Mouse (Mus musculus) neural tube, embryonic 14.5 days (tissue): ENCODE results near the gene Cpvl. TPM values are rescaled to one million over a fixed set of nuclear protein-coding genes. Genes with fewer than 3 reads are reported as not detected.

Experiments used
- ATAC-seq: fragments of 200-750 bp; cut with Nextera tagmentation; 2 replicates; pipeline ENCODE4 v1.8.0; 2017; ENCODE audit warnings: low read depth, mild to moderate bottlenecking, moderate TSS enrichment, moderate library complexity
- H3K27ac ChIP-seq: fragments of 300-500 bp; sonication (generic); 2 replicates; pipeline ENCODE4 v1.5.1; 2014; ENCODE audit warnings: low read depth, mild to moderate bottlenecking, control low read depth, low read length, moderate library complexity, mixed read lengths
- H3K27me3 ChIP-seq: fragments of 300-500 bp; sonication (generic); 2 replicates; pipeline ENCODE4 v1.6.1; 2014; ENCODE audit warnings: low read length; ENCODE audit not compliant: control insufficient read depth, insufficient read depth
- H3K36me3 ChIP-seq: fragments of 300-500 bp; sonication (generic); 2 replicates; pipeline ENCODE4 v1.6.1; 2014; ENCODE audit warnings: low read length, mixed read lengths; ENCODE audit not compliant: control insufficient read depth, insufficient read depth
- H3K4me1 ChIP-seq: fragments of 300-500 bp; sonication (generic); 2 replicates; pipeline ENCODE4 v1.6.1; 2014; ENCODE audit warnings: low read length; ENCODE audit not compliant: control insufficient read depth, insufficient read depth
- H3K4me2 ChIP-seq: fragments of 300-500 bp; sonication (generic); 2 replicates; pipeline ENCODE4 v1.6.1; 2014; ENCODE audit warnings: mild to moderate bottlenecking, low read depth, low read length, control low read depth
- H3K4me3 ChIP-seq: fragments of 300-500 bp; sonication (generic); 2 replicates; pipeline ENCODE4 v1.5.1; 2014; ENCODE audit warnings: low read depth, low read length, control low read depth, mixed read lengths
- H3K9ac ChIP-seq: fragments of 300-500 bp; sonication (generic); replicated peaks from 2 replicates; pipeline ENCODE4 v1.6.1; 2014; ENCODE audit warnings: low read depth, mild to moderate bottlenecking, control low read depth, low read length, mixed read lengths
- H3K9me3 ChIP-seq: fragments of 300-500 bp; sonication (generic); 2 replicates; pipeline ENCODE4 v1.6.1; 2016; ENCODE audit warnings: low read length; ENCODE audit not compliant: control insufficient read depth
- WGBS: fragments of 180-500 bp; shearing (Covaris S2); extraction: QIAGEN DNeasy Blood & Tissue Kit; methylation state at CpG from one replicate; pipeline ENCODE4 v1.1.7; 2014; 5-methylcytosine and 5-hydroxymethylcytosine counted together
- polyA plus RNA-seq: library from polyadenylated mRNA; unstranded; fragments of >200 nt; fragmentation: Nextera tagmentation; extraction: Ambion mirVana; gene quantifications from 2 replicates; pipeline ENCODE4 v1.2.1, GENCODE M21; 2014

The Cpvl gene
- polyA plus RNA-seq, 1 experiment from 2014 or later = not detected

DNA sequence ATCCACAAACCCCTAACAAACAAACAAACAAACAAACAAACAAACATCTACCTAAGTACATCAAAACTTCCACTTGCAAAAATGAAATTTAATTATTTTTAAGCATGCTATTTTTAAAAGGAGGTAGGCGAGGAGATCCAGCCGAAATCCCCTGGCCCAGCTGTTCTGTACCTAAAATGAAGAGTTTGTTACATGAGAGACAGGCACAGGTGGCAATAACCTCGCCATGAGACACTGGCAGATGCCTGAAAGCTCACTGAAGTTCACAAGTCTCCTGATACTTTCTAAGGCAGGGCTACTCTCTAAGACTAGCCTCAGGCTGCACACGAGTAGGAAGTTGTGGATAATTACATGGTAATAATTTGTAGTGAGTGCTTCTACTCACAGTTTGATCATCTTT is 26.8 kb upstream of the Cpvl start:
- H3K4me2 ChIP-seq = no peak overlapping the region
- no peak overlapping the region for H3K4me3 ChIP-seq
- no peak overlapping the region for H3K9ac ChIP-seq
- ATAC-seq = no peak
- 0 out of 2 replicates have a peak, but pooled peaks cover 5% of the 10 kb centered on the region for H3K4me1 ChIP-seq
- no peak overlapping the region for H3K27ac ChIP-seq
- H3K36me3 ChIP-seq = no peaks in the 10 kb centered on the region
- WGBS = 79% methylated on average over 4 of the region's 4 CpGs
- H3K9me3 ChIP-seq = no peaks in the 10 kb centered on the region
- no peaks in the 10 kb centered on the region for H3K27me3 ChIP-seq

DNA sequence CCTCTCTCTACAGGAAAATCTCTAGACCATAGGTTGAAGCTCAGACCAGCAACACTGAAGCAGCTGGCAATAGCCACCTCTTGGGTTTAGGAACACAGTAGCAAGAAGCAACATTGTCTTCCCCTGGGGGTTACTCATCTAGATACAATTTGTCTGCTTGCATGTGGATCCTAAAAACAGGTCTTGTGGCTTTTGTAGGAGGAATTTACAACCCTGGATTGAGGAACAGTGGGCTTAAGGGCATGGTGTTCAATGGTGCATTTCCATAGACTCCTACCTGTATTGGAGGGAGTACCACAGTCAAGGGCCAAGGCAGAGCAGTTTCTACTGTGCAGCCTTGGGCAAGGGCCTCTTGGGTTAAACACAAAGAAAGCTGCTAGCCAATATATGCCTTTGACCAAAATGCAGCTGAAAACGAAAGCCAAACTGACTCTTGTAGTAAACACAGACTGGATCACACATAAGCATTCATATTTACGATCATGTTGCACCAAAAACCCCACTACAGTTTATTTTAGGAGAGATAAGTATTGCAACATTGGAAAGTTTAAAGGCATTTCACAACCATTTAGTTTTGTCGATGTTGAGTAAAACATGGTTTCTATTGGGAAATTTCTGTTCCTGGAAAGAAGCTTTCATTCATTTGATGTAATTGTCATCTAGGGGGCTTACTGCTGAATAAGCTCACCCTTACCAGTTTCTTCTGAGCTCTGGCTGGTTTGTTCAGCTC is 17.9 kb upstream of the Cpvl start:
- H3K9me3 ChIP-seq = no peaks in the 10 kb centered on the region
- ATAC-seq = no peak
- 90% methylated on average over 3 of the region's 3 CpGs for WGBS
- no peak overlapping the region for H3K9ac ChIP-seq
- no peaks in the 10 kb centered on the region for H3K36me3 ChIP-seq
- no peaks in the 10 kb centered on the region for H3K4me1 ChIP-seq
- no peak overlapping the region for H3K4me3 ChIP-seq
- no peaks in the 10 kb centered on the region for H3K27me3 ChIP-seq
- H3K4me2 ChIP-seq = no peak overlapping the region
- no peak overlapping the region for H3K27ac ChIP-seq

- Histone ChIP-seq H3K9ac (no peak overlapping the region), H3K4me3 (no peak overlapping the region), H3K4me2 (no peak overlapping the region), H3K27ac (no peak overlapping the region), H3K27me3 (no peaks in the 10 kb centered on the region), H3K9me3 (no peaks in the 10 kb centered on the region), H3K4me1 (no peaks in the 10 kb centered on the region), H3K36me3 (no peaks in the 10 kb centered on the region)
- ATAC-seq = no peak
- 22% methylated on average over 4 of the region's 4 CpGs for WGBS
Measured at GRCm38 (mm10) chr6:53995519-53995918, 17.0 kb upstream of the Cpvl start.

DNA sequence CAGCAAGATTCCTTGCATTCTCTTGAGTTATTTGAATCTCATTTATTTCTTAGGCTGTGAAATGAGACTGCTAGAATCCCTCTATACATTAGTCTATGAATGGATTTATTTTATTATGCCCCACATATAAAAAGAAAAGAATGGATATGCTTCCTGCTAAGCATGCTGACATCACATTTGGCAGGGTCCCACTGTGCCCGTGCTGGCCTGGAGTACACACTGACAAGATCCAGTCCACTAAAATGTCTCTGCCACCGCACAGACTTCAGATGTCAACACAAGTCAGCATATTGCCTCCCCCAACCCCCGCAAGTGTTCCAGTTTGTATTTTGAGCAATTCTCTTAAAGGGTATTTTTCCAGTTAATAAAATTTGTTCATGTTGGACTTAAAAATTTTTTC is 13.9 kb upstream of the Cpvl start:
- ATAC-seq = no peak
- Histone ChIP-seq H3K4me3 (no peak overlapping the region), H3K36me3 (no peaks in the 10 kb centered on the region), H3K27ac (no peak overlapping the region), H3K4me2 (no peak overlapping the region), H3K27me3 (no peaks in the 10 kb centered on the region), H3K9ac (no peak overlapping the region), H3K9me3 (no peaks in the 10 kb centered on the region), H3K4me1 (no peaks in the 10 kb centered on the region)
- 72% methylated on average over 3 of the region's 3 CpGs for WGBS

DNA sequence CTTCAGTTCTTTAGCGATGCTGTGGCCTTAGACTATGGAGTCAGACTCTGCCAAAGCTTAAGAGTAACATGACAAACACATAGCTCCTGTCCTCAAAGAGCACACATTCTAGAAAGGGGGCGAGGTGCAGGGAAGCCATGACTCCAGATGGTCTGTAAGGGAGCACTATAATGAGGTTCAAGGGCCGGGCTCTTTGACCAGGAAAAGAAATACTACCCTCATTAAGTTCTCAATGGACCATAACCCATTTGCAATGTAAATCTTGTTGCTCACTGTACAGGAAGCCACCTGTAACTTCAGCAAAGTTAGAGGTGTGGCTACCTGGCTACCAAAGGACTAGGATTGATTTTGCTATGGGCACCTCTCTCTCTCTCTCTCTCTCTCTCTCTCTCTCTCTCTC is 8.8 kb upstream of the Cpvl start:
- no peak for ATAC-seq
- 69% methylated on average over 3 of the region's 3 CpGs for whole genome bisulfite sequencing

DNA sequence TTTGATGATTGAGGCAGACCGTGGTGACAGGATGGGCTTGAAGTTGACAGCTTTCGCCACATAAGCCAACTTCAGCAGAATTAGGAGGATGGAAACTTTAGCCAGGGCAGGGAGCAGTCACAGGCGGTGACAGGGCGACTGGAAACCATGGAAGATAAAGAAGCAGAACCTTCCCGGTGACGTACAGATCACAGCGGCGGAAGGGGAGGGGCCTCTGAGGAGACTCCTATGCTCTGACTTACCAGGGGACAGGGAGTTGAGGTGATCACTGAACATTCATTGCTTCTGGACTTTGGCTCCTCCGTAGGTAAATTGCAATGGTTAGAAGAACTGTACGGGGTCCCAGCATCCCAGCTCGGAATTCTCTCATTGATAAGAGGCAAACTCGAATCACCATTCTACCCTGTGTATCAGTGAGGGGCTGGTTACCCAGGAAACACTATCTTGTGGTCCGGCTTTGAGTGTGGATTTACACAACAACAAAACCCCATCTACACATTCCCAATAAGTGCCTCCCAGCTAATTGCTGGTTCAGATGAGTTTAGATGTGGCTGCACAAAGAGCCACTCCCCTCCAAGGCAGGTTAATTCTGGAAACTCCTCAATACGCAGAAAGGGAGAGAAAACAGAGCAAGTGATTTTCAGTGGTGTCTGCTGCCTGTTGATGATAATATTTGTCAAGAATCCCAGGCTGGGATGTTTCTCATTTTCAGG is 8.0 kb upstream of the Cpvl start:
- no peak for ATAC-seq
- Histone ChIP-seq H3K27ac (no peak overlapping the region), H3K4me2 (no peak overlapping the region), H3K4me3 (no peak overlapping the region), H3K9ac (no peak overlapping the region), H3K36me3 (no peaks in the 10 kb centered on the region), H3K27me3 (no peaks in the 10 kb centered on the region), H3K4me1 (no peaks in the 10 kb centered on the region), H3K9me3 (no peaks in the 10 kb centered on the region)
- 79% methylated on average over 14 of the region's 14 CpGs for WGBS

More for the DNA sequence above, 8.8 kb upstream of the Cpvl start:
- Histone ChIP-seq H3K9ac (no peak overlapping the region), H3K36me3 (no peaks in the 10 kb centered on the region), H3K4me3 (no peak overlapping the region), H3K4me2 (no peak overlapping the region), H3K27ac (no peak overlapping the region), H3K27me3 (no peaks in the 10 kb centered on the region), H3K9me3 (no peaks in the 10 kb centered on the region), H3K4me1 (no peaks in the 10 kb centered on the region)

GRCm38 (mm10) chr6:53983820-53984219 is 5.3 kb upstream of the Cpvl start:
- 83% methylated on average over 6 of the region's 6 CpGs for WGBS
- no peak for ATAC-seq

DNA sequence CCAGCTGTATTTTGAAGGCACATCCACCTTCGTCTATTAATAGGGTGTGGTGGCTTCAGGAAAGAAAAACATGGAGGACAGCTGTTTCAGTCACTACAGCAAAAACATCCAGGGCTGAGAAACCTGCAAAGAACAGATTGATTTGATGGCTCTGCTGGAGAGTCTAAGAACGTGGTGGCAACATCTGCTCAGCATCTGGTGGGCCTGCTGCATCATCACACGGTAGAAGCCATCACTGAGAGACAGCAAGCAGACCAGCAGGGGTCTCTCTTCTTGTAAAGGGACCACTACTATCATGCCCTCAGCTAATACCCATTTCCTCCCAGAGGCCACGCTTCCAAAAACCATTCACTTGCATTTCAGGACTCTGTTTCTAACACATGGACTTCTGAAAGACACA is 4.1 kb upstream of the Cpvl start:
- no peaks in the 10 kb centered on the region for H3K9me3 ChIP-seq
- H3K9ac ChIP-seq = no peak overlapping the region
- H3K27me3 ChIP-seq = no peaks in the 10 kb centered on the region
- H3K4me1 ChIP-seq = no peaks in the 10 kb centered on the region
- ATAC-seq = no peak
- no peaks in the 10 kb centered on the region for H3K36me3 ChIP-seq
- no peak overlapping the region for H3K4me2 ChIP-seq
- no peak overlapping the region for H3K4me3 ChIP-seq
- 53% methylated on average over 4 of the region's 4 CpGs for WGBS
- H3K27ac ChIP-seq = no peak overlapping the region

More at GRCm38 (mm10) chr6:53983820-53984219, 5.3 kb upstream of the Cpvl start:
- H3K27me3 ChIP-seq = no peaks in the 10 kb centered on the region
- no peaks in the 10 kb centered on the region for H3K4me1 ChIP-seq
- no peak overlapping the region for H3K4me2 ChIP-seq
- H3K9ac ChIP-seq = no peak overlapping the region
- H3K27ac ChIP-seq = no peak overlapping the region
- no peaks in the 10 kb centered on the region for H3K36me3 ChIP-seq
- no peak overlapping the region for H3K4me3 ChIP-seq
- H3K9me3 ChIP-seq = no peaks in the 10 kb centered on the region

DNA sequence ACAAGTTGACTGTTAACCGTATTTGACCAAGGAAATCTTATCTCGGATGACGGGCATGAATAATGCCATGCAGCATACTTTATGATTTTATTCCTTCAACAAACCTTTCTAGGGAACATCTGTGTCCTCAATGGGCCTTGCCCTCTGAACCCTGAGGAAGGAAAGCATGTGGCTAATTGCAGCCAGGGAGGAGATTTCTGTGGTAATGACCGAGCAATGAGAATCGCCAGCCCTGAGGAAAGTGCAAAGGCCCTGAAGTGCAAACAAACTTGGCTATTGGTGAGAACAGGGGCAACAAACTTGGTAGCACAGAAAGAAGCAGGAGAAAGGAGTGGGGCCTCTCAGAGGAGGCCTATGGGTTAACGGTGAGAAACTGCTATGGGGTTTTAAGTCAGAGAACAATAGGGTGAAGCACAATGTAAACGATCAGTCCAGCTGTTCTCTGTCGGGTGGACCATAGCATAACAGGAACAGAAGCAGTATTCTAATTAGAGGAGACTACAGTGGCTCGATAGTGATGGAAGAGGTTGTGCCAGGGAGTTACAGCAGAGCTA is 3.7 kb upstream of the Cpvl start:
- no peak overlapping the region for H3K27ac ChIP-seq
- H3K27me3 ChIP-seq = no peaks in the 10 kb centered on the region
- no peak overlapping the region for H3K4me2 ChIP-seq
- no peaks in the 10 kb centered on the region for H3K36me3 ChIP-seq
- no peaks in the 10 kb centered on the region for H3K4me1 ChIP-seq
- H3K9me3 ChIP-seq = no peaks in the 10 kb centered on the region
- no peak for ATAC-seq
- H3K4me3 ChIP-seq = no peak overlapping the region
- no peak overlapping the region for H3K9ac ChIP-seq
- WGBS = 37% methylated on average over 9 of the region's 9 CpGs
